Mouse (Mus musculus) lung, adult 2 months (tissue): ENCODE measurements around the gene Insm1.

Experiments
- CTCF ChIP-seq: fragments of 200-500 bp; IDR thresholded peaks from 2 replicates; pipeline ENCODE4 v1.5.1; 2011; ENCODE audit warnings: mild to moderate bottlenecking, low read length, control low read depth; ENCODE audit not compliant: insufficient read depth
- POLR2A ChIP-seq: fragments of 200-500 bp; IDR thresholded peaks from 2 replicates; pipeline ENCODE4 v1.6.1; 2011; ENCODE audit warnings: low read depth, mild to moderate bottlenecking, control low read depth, low read length, borderline replicate concordance; ENCODE audit errors: extremely low read depth

GRCm38 (mm10) chr2:146257037-146257436, 35.3 kb downstream of the Insm1 start:
- TF ChIP-seq CTCF, result no peak
- TF ChIP-seq POLR2A, result no peak
